Mouse (Mus musculus) heart, adult 2 months (tissue): ENCODE measurements around the gene 1700011L22Rik.

Experiments
- CTCF ChIP-seq: fragments of 200-600 bp; IDR thresholded peaks from 2 replicates; pipeline ENCODE4 v1.8.1; 2022; ENCODE audit warnings: antibody characterized with exemption, mild to moderate bottlenecking, moderate library complexity
- EP300 ChIP-seq: fragments of 200-500 bp; IDR thresholded peaks from 2 replicates; pipeline ENCODE4 v1.6.1; 2011; ENCODE audit warnings: low read depth, low read length, control low read depth; ENCODE audit not compliant: insufficient read depth
- POLR2A ChIP-seq: fragments of 200-500 bp; IDR thresholded peaks from 2 replicates; pipeline ENCODE4 v1.6.1; 2011; ENCODE audit warnings: mild to moderate bottlenecking, low read depth, low read length, control low read depth; ENCODE audit not compliant: insufficient read depth

DNA sequence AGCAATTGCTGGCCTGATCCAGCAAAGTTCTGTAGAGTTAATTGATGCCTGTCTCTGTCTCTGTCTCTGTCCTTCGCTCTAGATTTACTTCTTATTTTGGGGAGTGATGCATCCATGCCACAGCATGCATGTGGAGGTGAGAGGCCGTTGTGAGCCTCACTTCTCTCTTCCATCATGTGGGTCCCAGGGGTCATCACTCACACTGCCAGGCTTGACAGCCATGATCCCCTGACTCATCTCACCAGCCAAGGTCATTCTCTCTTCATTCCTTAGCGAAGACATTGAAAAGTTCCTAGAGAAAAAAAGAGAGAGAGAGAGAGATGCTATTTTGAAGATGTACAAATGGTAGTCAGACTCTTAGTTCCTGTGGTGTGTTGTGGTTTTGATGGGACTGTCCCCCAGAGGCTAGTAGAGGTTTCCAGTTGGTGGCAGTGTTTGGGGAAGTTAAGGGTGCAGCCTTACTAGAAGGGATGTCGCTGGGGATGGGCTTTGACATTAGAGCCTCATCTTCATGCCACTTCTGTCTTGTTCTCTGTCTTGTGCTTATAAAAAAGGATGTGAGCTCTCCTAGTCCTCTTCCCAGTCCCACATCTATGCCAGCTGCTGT is 87.1 kb downstream of the 1700011L22Rik start:
- TF ChIP-seq POLR2A, result no peak
- TF ChIP-seq CTCF, result no peak
- no peak for TF ChIP-seq EP300
